Mouse (Mus musculus): ENCODE measurements at regions not wholly inside any gene's neighbourhood (a gene's known extent, or its start where the extent isn't known, plus 50 kb on each side); places are given as distances from the start of the nearest gene placed in this dataset.
A peak's percentile ranks its signal among the peaks of the same experiment; 100 is the strongest.

GRCm38 (mm10) chr15:51247259-51247658, 2637.4 kb upstream of the Gm7489 start:
- H3K36me3 ChIP-seq (ENCODE audit: control insufficient read depth, insufficient read depth), result no peaks in the 10 kb centered on the region
- H3K4me3 ChIP-seq (ENCODE audit: insufficient read depth, poor library complexity, severe bottlenecking), result no peak overlapping the region
- H3K79me2 ChIP-seq (ENCODE audit: control insufficient read depth, insufficient read depth), result no peaks in the 10 kb centered on the region
- no peak for TF ChIP-seq CEBPB (IDR thresholded peaks at IDR 0.05; ENCODE audit: low read depth)
- TF ChIP-seq MYOD1 (IDR thresholded peaks at IDR 0.05; ENCODE audit: control insufficient read depth, insufficient read length, low read depth), result no peak
- TF ChIP-seq MYOG (IDR thresholded peaks at IDR 0.05; ENCODE audit: control insufficient read depth, extremely low read depth, insufficient read length), result no peak
- no peak for TF ChIP-seq MAX (IDR thresholded peaks at IDR 0.05)
- no peak for TF ChIP-seq FOSL1 (IDR thresholded peaks at IDR 0.05; ENCODE audit: insufficient read depth, low read length, poor library complexity, severe bottlenecking)
- TF ChIP-seq USF1 (IDR thresholded peaks at IDR 0.05; ENCODE audit: low read depth), result no peak
- TF ChIP-seq CTCF (IDR thresholded peaks at IDR 0.05; ENCODE audit: control insufficient read depth, insufficient read depth, insufficient read length), result no peak
- H3ac ChIP-seq (ENCODE audit: control insufficient read depth, insufficient read length, low read depth), result no peak overlapping the region
- no peaks in the 10 kb centered on the region for H3K79me3 ChIP-seq (ENCODE audit: low read depth)
- no peaks in the 10 kb centered on the region for H3K27me3 ChIP-seq (ENCODE audit: control insufficient read depth, insufficient read depth, insufficient read length)

GRCm38 (mm10) chr15:51248034-51248788, 2636.5 kb upstream of the Gm7489 start:
- Histone ChIP-seq H3K36me3 (ENCODE audit: control insufficient read depth, insufficient read depth) (no peaks in the 10 kb centered on the region), H3K79me3 (ENCODE audit: low read depth) (no peaks in the 10 kb centered on the region), H3K79me2 (ENCODE audit: control insufficient read depth, insufficient read depth) (no peaks in the 10 kb centered on the region), H3K27me3 (ENCODE audit: control insufficient read depth, insufficient read depth, insufficient read length) (no peaks in the 10 kb centered on the region), H3K4me3 (ENCODE audit: insufficient read depth, poor library complexity, severe bottlenecking) (no peak overlapping the region), H3ac (ENCODE audit: control insufficient read depth, insufficient read length, low read depth) (no peak overlapping the region)
- TF ChIP-seq USF1 (IDR thresholded peaks at IDR 0.05; ENCODE audit: low read depth) (no peak), CEBPB (IDR thresholded peaks at IDR 0.05; ENCODE audit: low read depth) (no peak), MYOG (IDR thresholded peaks at IDR 0.05; ENCODE audit: control insufficient read depth, extremely low read depth, insufficient read length) (no peak), CTCF (IDR thresholded peaks at IDR 0.05; ENCODE audit: control insufficient read depth, insufficient read depth, insufficient read length) (no peak), MYOD1 (IDR thresholded peaks at IDR 0.05; ENCODE audit: control insufficient read depth, insufficient read length, low read depth) (no peak), FOSL1 (IDR thresholded peaks at IDR 0.05; ENCODE audit: insufficient read depth, low read length, poor library complexity, severe bottlenecking) (no peak), MAX (IDR thresholded peaks at IDR 0.05) (no peak)

GRCm38 (mm10) chr15:51248789-51249040, 2636.0 kb upstream of the Gm7489 start:
- no peaks in the 10 kb centered on the region for H3K36me3 ChIP-seq (ENCODE audit: control insufficient read depth, insufficient read depth)
- no peaks in the 10 kb centered on the region for H3K79me3 ChIP-seq (ENCODE audit: low read depth)
- H3ac ChIP-seq (ENCODE audit: control insufficient read depth, insufficient read length, low read depth), result no peak overlapping the region
- H3K79me2 ChIP-seq (ENCODE audit: control insufficient read depth, insufficient read depth), result no peaks in the 10 kb centered on the region
- H3K27me3 ChIP-seq (ENCODE audit: control insufficient read depth, insufficient read depth, insufficient read length), result no peaks in the 10 kb centered on the region
- no peak for TF ChIP-seq CEBPB (IDR thresholded peaks at IDR 0.05; ENCODE audit: low read depth)
- no peak for TF ChIP-seq CTCF (IDR thresholded peaks at IDR 0.05; ENCODE audit: control insufficient read depth, insufficient read depth, insufficient read length)
- no peak for TF ChIP-seq MAX (IDR thresholded peaks at IDR 0.05)
- TF ChIP-seq MYOD1 (IDR thresholded peaks at IDR 0.05; ENCODE audit: control insufficient read depth, insufficient read length, low read depth), result no peak
- TF ChIP-seq USF1 (IDR thresholded peaks at IDR 0.05; ENCODE audit: low read depth), result no peak
- TF ChIP-seq MYOG (IDR thresholded peaks at IDR 0.05; ENCODE audit: control insufficient read depth, extremely low read depth, insufficient read length), result no peak
- no peak for TF ChIP-seq FOSL1 (IDR thresholded peaks at IDR 0.05; ENCODE audit: insufficient read depth, low read length, poor library complexity, severe bottlenecking)
- no peak overlapping the region for H3K4me3 ChIP-seq (ENCODE audit: insufficient read depth, poor library complexity, severe bottlenecking)

- H3K4me3 ChIP-seq (ENCODE audit: insufficient read depth, poor library complexity, severe bottlenecking), result no peak overlapping the region
- H3ac ChIP-seq (ENCODE audit: control insufficient read depth, insufficient read length, low read depth), result no peak overlapping the region
- H3K36me3 ChIP-seq (ENCODE audit: control insufficient read depth, insufficient read depth), result no peaks in the 10 kb centered on the region
- no peaks in the 10 kb centered on the region for H3K79me2 ChIP-seq (ENCODE audit: control insufficient read depth, insufficient read depth)
- H3K79me3 ChIP-seq (ENCODE audit: low read depth), result no peaks in the 10 kb centered on the region
- TF ChIP-seq CEBPB (IDR thresholded peaks at IDR 0.05; ENCODE audit: low read depth) (no peak), USF1 (IDR thresholded peaks at IDR 0.05; ENCODE audit: low read depth) (no peak), CTCF (IDR thresholded peaks at IDR 0.05; ENCODE audit: control insufficient read depth, insufficient read depth, insufficient read length) (no peak), MYOG (IDR thresholded peaks at IDR 0.05; ENCODE audit: control insufficient read depth, extremely low read depth, insufficient read length) (no peak), MYOD1 (IDR thresholded peaks at IDR 0.05; ENCODE audit: control insufficient read depth, insufficient read length, low read depth) (no peak), FOSL1 (IDR thresholded peaks at IDR 0.05; ENCODE audit: insufficient read depth, low read length, poor library complexity, severe bottlenecking) (no peak), MAX (IDR thresholded peaks at IDR 0.05) (no peak)
- H3K27me3 ChIP-seq (ENCODE audit: control insufficient read depth, insufficient read depth, insufficient read length), result no peaks in the 10 kb centered on the region
Measured at GRCm38 (mm10) chr15:51254143-51254542, 2630.6 kb upstream of the Gm7489 start.

- Histone ChIP-seq H3ac (ENCODE audit: control insufficient read depth, insufficient read length, low read depth) (no peak overlapping the region), H3K4me3 (ENCODE audit: insufficient read depth, poor library complexity, severe bottlenecking) (no peak overlapping the region), H3K36me3 (ENCODE audit: control insufficient read depth, insufficient read depth) (no peaks in the 10 kb centered on the region), H3K79me3 (ENCODE audit: low read depth) (no peaks in the 10 kb centered on the region), H3K79me2 (ENCODE audit: control insufficient read depth, insufficient read depth) (no peaks in the 10 kb centered on the region), H3K27me3 (ENCODE audit: control insufficient read depth, insufficient read depth, insufficient read length) (no peaks in the 10 kb centered on the region)
- peak; percentile 96 for TF ChIP-seq MYOD1 (IDR thresholded peaks at IDR 0.05; ENCODE audit: control insufficient read depth, insufficient read length, low read depth)
- peak; percentile 76 for TF ChIP-seq CEBPB (IDR thresholded peaks at IDR 0.05; ENCODE audit: low read depth)
- peak; percentile 76 for TF ChIP-seq FOSL1 (IDR thresholded peaks at IDR 0.05; ENCODE audit: insufficient read depth, low read length, poor library complexity, severe bottlenecking)
- no peak for TF ChIP-seq CTCF (IDR thresholded peaks at IDR 0.05; ENCODE audit: control insufficient read depth, insufficient read depth, insufficient read length)
Measured at GRCm38 (mm10) chr15:51255203-51255615, 2629.5 kb upstream of the Gm7489 start.

- TF ChIP-seq MYOG (IDR thresholded peaks at IDR 0.05; ENCODE audit: control insufficient read depth, extremely low read depth, insufficient read length) (no peak), MYOD1 (IDR thresholded peaks at IDR 0.05; ENCODE audit: control insufficient read depth, insufficient read length, low read depth) (no peak), MAX (IDR thresholded peaks at IDR 0.05) (no peak), USF1 (IDR thresholded peaks at IDR 0.05; ENCODE audit: low read depth) (no peak), FOSL1 (IDR thresholded peaks at IDR 0.05; ENCODE audit: insufficient read depth, low read length, poor library complexity, severe bottlenecking) (no peak), CEBPB (IDR thresholded peaks at IDR 0.05; ENCODE audit: low read depth) (no peak), CTCF (IDR thresholded peaks at IDR 0.05; ENCODE audit: control insufficient read depth, insufficient read depth, insufficient read length) (no peak)
- no peaks in the 10 kb centered on the region for H3K27me3 ChIP-seq (ENCODE audit: control insufficient read depth, insufficient read depth, insufficient read length)
- no peaks in the 10 kb centered on the region for H3K79me2 ChIP-seq (ENCODE audit: control insufficient read depth, insufficient read depth)
- no peaks in the 10 kb centered on the region for H3K79me3 ChIP-seq (ENCODE audit: low read depth)
- no peak overlapping the region for H3ac ChIP-seq (ENCODE audit: control insufficient read depth, insufficient read length, low read depth)
- H3K36me3 ChIP-seq (ENCODE audit: control insufficient read depth, insufficient read depth), result no peaks in the 10 kb centered on the region
- H3K4me3 ChIP-seq (ENCODE audit: insufficient read depth, poor library complexity, severe bottlenecking), result no peak overlapping the region
Measured at GRCm38 (mm10) chr15:51256681-51257080, 2628.0 kb upstream of the Gm7489 start.
